Mouse (Mus musculus) lung, adult 2 months (tissue): Measurements from ENCODE around the gene Ferd3l. TPM values are rescaled to one million over a fixed set of nuclear protein-coding genes. Genes with fewer than 3 reads are reported as not detected.

Source experiments
- DNase-seq: peaks from one replicate; pipeline ENCODE4 v3.0.0; 2022
- H3K4me1 ChIP-seq: fragments of 200-500 bp; 2 replicates; pipeline ENCODE4 v1.6.1; 2011; ENCODE audit warnings: low read length; ENCODE audit not compliant: control insufficient read depth, insufficient read depth
- H3K4me3 ChIP-seq: fragments of 200-500 bp; replicated peaks from 2 replicates; pipeline ENCODE3; 2011; ENCODE audit warnings: low read depth, mild to moderate bottlenecking, control low read depth, low read length; ENCODE audit errors: extremely low read depth
- CTCF ChIP-seq: fragments of 200-500 bp; IDR thresholded peaks from 2 replicates; pipeline ENCODE4 v1.5.1; 2011; ENCODE audit warnings: mild to moderate bottlenecking, low read length, control low read depth; ENCODE audit not compliant: insufficient read depth
- POLR2A ChIP-seq: fragments of 200-500 bp; IDR thresholded peaks from 2 replicates; pipeline ENCODE4 v1.6.1; 2011; ENCODE audit warnings: low read depth, mild to moderate bottlenecking, control low read depth, low read length, borderline replicate concordance; ENCODE audit errors: extremely low read depth
- WGBS: fragments of 180-500 bp; shearing (Covaris S2); methylation state at CpG from one replicate; pipeline ENCODE4 v1.1.7; 2018; 5-methylcytosine and 5-hydroxymethylcytosine counted together
- polyA plus RNA-seq: library from polyadenylated mRNA; depleted of rRNA; stranded (reverse); fragments of >200 nt; gene quantifications from 2 replicates; pipeline ENCODE4 v1.2.3, GENCODE M21; 2012; rRNA removed

Ferd3l gene
- not detected in 2 replicates for polyA plus RNA-seq

- 2% methylated on average over 39 of the region's 39 CpGs for WGBS
- TF ChIP-seq CTCF (no peak), POLR2A (no peak)
- H3K4me1 ChIP-seq = no peaks in the 10 kb centered on the region
- no peak for DNase-seq
- no peak within 1 kb of the TSS for H3K4me3 ChIP-seq
These were observed at the start of gene Ferd3l for GRCm38 (mm10) chr12:33928331-33929192. TSS of gene Ferd3l (plus strand) at chr12:33928425.

DNA sequence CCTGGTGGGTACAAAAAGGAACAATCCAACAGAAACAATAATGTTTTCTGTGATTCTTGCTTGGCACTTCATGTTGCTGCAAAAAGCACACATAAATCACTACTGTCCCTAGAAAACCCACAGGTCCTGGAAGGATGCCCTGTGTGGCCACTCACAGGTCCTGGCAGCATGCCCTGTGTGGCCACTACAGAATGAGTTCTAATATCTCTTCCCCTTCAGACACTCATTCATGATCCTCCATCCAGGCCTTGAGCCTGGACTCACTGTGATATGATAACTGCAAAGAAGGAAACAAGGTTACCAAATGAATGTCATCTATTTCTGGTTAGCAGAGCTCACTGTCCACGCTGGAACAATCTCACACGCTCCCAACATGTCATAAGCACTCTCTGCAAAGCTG lies 34.3 kb upstream of the Ferd3l start:
- 65% methylated on average over 2 of the region's 2 CpGs for WGBS
- DNase-seq = no peak
- no peaks in the 10 kb centered on the region for H3K4me1 ChIP-seq
- H3K4me3 ChIP-seq = no peak overlapping the region
- no peak for TF ChIP-seq POLR2A
- no peak for TF ChIP-seq CTCF

DNA sequence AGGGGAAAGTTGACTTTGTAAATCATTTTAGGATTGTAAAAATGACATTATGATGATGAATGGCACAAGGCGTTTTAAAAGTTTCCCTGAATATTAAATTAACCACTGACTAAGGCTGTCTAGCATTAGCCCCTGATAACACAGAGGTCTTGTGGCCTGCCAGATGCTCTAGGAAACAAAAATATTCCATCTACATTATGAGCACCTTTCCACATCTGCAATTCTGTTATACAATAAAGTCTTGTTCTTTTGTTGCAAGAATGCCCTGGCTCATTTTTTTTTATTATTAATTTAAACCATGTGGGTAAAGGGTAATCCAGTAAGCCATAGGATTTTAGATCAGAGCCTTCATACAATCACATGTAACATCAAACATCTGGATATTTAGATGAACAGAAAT lies 33.6 kb upstream of the Ferd3l start:
- Histone ChIP-seq H3K4me1 (no peaks in the 10 kb centered on the region), H3K4me3 (no peak overlapping the region)
- DNase-seq = no peak
- TF ChIP-seq POLR2A = no peak
- no peak for TF ChIP-seq CTCF
- 38% methylated on average over 1 of the region's 1 CpGs for WGBS

GRCm38 (mm10) chr12:33926751-33927150 lies 1.5 kb upstream of the Ferd3l start:
- TF ChIP-seq CTCF (no peak), POLR2A (no peak)
- H3K4me1 ChIP-seq = no peaks in the 10 kb centered on the region
- DNase-seq = no peak
- H3K4me3 ChIP-seq = no peak overlapping the region
- WGBS = 9% methylated on average over 3 of the region's 3 CpGs

DNA sequence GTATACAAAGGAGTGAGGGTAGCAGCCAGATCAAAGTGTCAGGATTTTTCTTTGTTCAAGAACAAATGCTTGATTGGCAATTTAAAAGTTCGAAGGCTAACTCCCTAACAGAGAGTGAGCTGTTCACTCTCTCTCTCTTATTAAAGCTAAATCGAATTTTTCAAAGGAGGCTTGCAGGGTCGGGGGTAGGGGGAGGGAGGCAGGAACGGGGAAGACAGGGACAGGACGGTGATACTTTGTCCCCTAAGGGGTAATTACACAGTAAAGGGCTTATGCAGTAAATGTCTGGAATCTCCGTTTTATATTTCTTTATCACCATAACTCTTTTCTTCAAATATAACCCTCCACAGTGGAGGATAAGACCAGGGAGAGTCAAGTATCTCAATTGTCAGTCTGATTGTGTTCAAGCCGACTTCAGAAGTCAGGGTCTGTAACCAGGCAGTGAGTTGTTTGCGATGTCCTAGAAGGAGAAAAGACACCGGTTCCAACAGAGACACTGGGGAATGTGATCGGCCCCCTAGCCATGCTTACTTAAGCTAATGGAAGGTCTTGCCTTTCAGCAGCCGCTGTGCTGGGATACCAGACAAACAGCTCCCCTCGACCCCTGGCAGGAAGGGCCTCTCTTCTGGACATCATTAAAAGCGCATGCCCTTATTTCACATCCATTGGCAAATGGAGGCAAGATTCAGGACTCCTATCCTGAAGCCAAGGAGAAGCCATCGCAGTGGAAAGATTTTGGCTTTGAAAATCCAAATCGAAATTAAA lies 709 bp upstream of the Ferd3l start:
- TF ChIP-seq POLR2A = no peak
- no peak for TF ChIP-seq CTCF
- 4% methylated on average over 15 of the region's 15 CpGs for WGBS
- DNase-seq = no peak

GRCm38 (mm10) chr12:33952843-33953242 lies 24.6 kb downstream of the Ferd3l start:
- DNase-seq = no peak
- 14% methylated on average over 3 of the region's 3 CpGs for WGBS
- Histone ChIP-seq H3K4me1 (no peaks in the 10 kb centered on the region), H3K4me3 (no peak overlapping the region)
- TF ChIP-seq POLR2A (no peak), CTCF (no peak)

More for the DNA sequence above, 709 bp upstream of the Ferd3l start:
- Histone ChIP-seq H3K4me3 (no peak overlapping the region), H3K4me1 (no peaks in the 10 kb centered on the region)

- H3K4me3 ChIP-seq = no peak overlapping the region
- TF ChIP-seq CTCF (no peak), POLR2A (no peak)
- no peak for DNase-seq
- peaks cover 4% of the 10 kb centered on the region; the same call in 1 of the 2 replicates for H3K4me1 ChIP-seq
- 22% methylated on average over 8 of the region's 8 CpGs for WGBS
These were observed 26.8 kb downstream of the Ferd3l start for GRCm38 (mm10) chr12:33954931-33955565.

DNA sequence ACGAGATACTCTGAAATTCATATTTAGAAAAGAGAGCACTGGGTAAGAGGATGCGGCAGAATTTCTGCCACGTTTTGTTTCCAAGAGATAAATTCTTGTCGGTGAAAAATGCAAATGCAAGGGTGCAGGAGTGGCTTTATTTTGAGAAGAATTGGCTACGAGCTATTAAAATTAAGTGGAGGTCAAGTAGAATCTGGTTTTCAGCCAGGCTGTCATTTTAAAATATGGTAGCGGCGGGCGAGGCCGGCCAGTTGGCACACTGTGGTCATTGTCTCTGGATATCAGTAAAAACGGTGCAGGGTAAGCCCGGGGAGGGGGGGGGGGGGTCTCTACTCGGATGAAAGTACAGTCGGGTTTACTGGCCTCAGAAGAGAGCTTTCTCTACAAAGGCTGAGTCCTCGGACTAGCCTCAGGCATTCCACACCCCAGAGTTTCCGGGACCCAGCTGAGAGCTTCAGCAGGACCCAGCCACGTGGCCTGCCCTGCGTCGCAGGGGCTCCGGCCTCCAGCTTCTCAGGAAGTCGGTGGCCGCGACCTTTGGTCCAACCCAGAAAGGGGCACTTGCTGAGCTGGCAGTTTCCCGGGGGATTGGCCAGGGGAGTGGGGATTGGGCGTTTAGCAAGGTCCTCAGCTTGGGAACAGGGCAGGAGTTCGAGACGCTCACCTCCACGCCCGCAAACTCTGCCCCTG lies 27.5 kb downstream of the Ferd3l start:
- 4% methylated on average over 28 of the region's 28 CpGs for WGBS
- Histone ChIP-seq H3K4me3 (no peak overlapping the region), H3K4me1 (peaks cover 4% of the 10 kb centered on the region; the same call in 1 of the 2 replicates)
- DNase-seq = no peak
- TF ChIP-seq CTCF (no peak), POLR2A (no peak)
